Mouse (Mus musculus): ENCODE results near the gene Vangl1. TPM values are rescaled to one million over a fixed set of nuclear protein-coding genes. Genes with fewer than 3 reads are reported as not detected.
"Not testable (repeated sequence)": the region's sequence is repeated elsewhere in the genome, so short reads cannot be mapped to it uniquely, and the experiment has no call there.

Gene Vangl1
- total and polyA plus RNA-seq, 3 experiments: not detected

DNA sequence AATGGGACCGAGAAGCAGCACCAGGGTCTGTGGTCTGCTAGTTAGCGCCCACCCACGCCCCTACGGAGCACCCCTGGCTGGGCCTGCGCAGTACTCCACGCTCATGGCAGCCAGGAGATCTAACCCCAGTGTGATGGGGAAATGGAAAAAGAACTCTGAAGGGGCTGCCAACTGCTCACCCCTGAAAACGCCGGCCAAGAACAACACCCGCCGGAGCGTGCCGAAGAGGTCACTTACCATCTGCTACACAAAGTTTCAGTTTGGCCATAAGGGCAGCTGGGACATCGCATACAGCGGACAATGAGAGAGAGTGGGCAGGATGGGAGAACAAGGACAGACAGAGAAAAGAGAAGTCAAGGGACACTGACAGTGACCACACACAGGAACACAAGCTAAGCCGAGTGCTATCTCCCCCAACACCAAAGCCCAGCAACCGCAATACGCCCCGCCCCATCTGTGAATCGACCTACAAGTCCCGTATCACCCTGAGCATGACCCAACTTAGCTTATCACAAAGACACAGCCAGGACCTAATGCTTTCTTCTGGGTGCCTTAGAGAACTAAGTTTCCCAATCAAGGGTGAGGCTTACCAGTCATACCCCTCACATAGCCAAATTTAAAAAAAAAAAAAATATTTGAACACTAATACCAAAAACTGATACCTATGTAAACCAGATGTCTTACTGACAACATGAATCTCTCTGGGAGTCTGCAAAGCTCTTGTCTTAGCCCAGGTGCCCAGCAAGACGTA is 38.8 kb downstream of the Vangl1 start:
- Histone ChIP-seq H3K36me3 (replicated peaks in 1 of 2; ENCODE audit: control insufficient read depth in 1 of 2, insufficient read depth in 1 of 2, low read length in 1 of 2) (no peaks in the 10 kb centered on the region), H3K9me3 (replicated peaks; ENCODE audit: low read length) (no peaks in the 10 kb centered on the region), H3K27ac (ENCODE audit: insufficient read depth, low read depth) (no peak overlapping the region), H3K27me3 (replicated peaks) (no peaks in the 10 kb centered on the region), H3K9ac (ENCODE audit: insufficient read depth, low read depth) (no peak overlapping the region), H3K4me3 (replicated peaks in 1 of 3; ENCODE audit: low read depth in 2 of 3, low read length in 2 of 3, poor library complexity in 1 of 3) (no peak overlapping the region), H3K4me1 (ENCODE audit: control insufficient read depth in 1 of 2, insufficient read depth in 2 of 2) (peaks cover 0 to 3% of the 10 kb centered on the region in 2 experiments; a peak in 1 of 4 replicates), H3K4me2 (ENCODE audit: insufficient read depth, low read depth, poor library complexity, severe bottlenecking) (no peak overlapping the region), H3K79me2 (replicated peaks; ENCODE audit: control insufficient read depth, extremely low read depth, insufficient read depth, poor library complexity, severe bottlenecking) (no peaks in the 10 kb centered on the region)
- dilution Hi-C loops (cut with MboI; ENCODE audit: extremely low pct_ligation_motif_present, extremely low pct_unique_long_range_greater_than_20kb, low sequenced_read_pairs) (no loop called here), in situ Hi-C loops (cut with MboI; ENCODE audit: low pct_ligation_motif_present, low pct_unique_long_range_greater_than_20kb, low sequenced_read_pairs) (no loop called here)
- DNase-seq (ENCODE audit: extremely low read depth): no peak
- TF ChIP-seq BHLHE40 (IDR thresholded peaks at IDR 0.05; ENCODE audit: low read depth, low read length): no peak
- TF ChIP-seq JUN (IDR thresholded peaks at IDR 0.05; ENCODE audit: insufficient read depth, low read depth, low read length): no peak
- TF ChIP-seq ZNF384 (IDR thresholded peaks at IDR 0.05; ENCODE audit: low read depth, low read length): no peak
- no peak for TF ChIP-seq MAX (IDR thresholded peaks at IDR 0.05; ENCODE audit: low read length)

DNA sequence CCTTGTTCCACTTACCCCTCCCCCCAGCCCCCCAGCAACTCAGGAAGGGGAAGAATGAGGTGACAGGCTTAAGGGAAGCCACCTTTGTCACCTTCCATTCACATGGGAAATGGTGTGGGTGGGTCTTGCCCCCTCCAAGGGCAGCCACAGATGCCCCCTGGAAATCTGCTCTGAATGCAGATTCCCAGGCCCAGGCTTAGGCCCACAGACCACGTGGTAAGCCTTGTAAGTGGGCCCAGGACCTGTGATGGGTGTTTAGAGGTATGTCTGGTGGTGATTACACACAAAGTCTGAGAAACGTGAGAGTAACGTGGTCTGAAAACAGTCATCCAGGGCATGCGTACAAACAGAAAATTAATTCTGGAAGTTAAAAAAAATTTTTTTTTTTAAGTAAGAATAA is 39.6 kb downstream of the Vangl1 start:
- no peaks in the 10 kb centered on the region for H3K27me3 ChIP-seq (replicated peaks)
- in situ Hi-C loops (cut with MboI; ENCODE audit: low pct_ligation_motif_present, low pct_unique_long_range_greater_than_20kb, low sequenced_read_pairs): no loop called here
- H3K4me3 ChIP-seq (replicated peaks in 1 of 3; ENCODE audit: low read depth in 2 of 3, low read length in 2 of 3, poor library complexity in 1 of 3): no peak overlapping the region
- no peaks in the 10 kb centered on the region for H3K79me2 ChIP-seq (replicated peaks; ENCODE audit: control insufficient read depth, extremely low read depth, insufficient read depth, poor library complexity, severe bottlenecking)
- no peak for DNase-seq (ENCODE audit: extremely low read depth)
- no peak overlapping the region for H3K4me2 ChIP-seq (ENCODE audit: insufficient read depth, low read depth, poor library complexity, severe bottlenecking)
- H3K9ac ChIP-seq (ENCODE audit: insufficient read depth, low read depth): no peak overlapping the region
- no peaks in the 10 kb centered on the region for H3K9me3 ChIP-seq (replicated peaks; ENCODE audit: low read length)
- no peak overlapping the region for H3K27ac ChIP-seq (ENCODE audit: insufficient read depth, low read depth)
- dilution Hi-C loops (cut with MboI; ENCODE audit: extremely low pct_ligation_motif_present, extremely low pct_unique_long_range_greater_than_20kb, low sequenced_read_pairs): no loop called here
- H3K4me1 ChIP-seq (ENCODE audit: control insufficient read depth in 1 of 2, insufficient read depth in 2 of 2): peaks cover 0 to 3% of the 10 kb centered on the region in 2 experiments; a peak in 1 of 4 replicates
- TF ChIP-seq MXI1 (IDR thresholded peaks at IDR 0.05; ENCODE audit: low read depth, low read length): no peak
- no peak for TF ChIP-seq SMC3 (IDR thresholded peaks at IDR 0.05; ENCODE audit: low read depth, low read length)
- no peaks in the 10 kb centered on the region for H3K36me3 ChIP-seq (replicated peaks in 1 of 2; ENCODE audit: control insufficient read depth in 1 of 2, insufficient read depth in 1 of 2, low read length in 1 of 2)

DNA sequence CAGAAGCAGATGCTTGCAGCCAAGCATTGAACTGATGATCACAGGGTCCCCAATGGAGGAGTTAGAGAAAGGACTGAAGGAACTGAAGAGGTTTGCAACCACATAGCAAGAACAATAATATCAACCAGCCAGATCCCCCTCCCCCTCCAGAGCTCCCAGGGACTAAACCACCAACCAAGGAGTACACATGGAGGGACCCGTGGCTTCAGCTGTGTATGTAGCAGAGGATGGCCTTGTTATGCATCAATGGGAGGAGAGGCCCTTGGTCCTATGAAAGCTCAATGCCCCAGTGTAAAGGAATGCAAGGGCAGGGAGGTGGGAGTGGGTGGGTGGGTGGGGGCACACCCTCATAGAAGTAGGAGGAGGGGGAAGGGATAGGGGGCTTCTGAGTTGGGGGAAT is 40.6 kb downstream of the Vangl1 start:
- H3K27me3 ChIP-seq (replicated peaks); H3K36me3 ChIP-seq (replicated peaks in 1 of 2; ENCODE audit: control insufficient read depth in 1 of 2, insufficient read depth in 1 of 2, low read length in 1 of 2); H3K9ac ChIP-seq (ENCODE audit: insufficient read depth, low read depth); H3K4me1 ChIP-seq (ENCODE audit: control insufficient read depth in 1 of 2, insufficient read depth in 2 of 2); H3K9me3 ChIP-seq (replicated peaks; ENCODE audit: low read length); H3K4me3 ChIP-seq (replicated peaks in 1 of 3; ENCODE audit: low read depth in 2 of 3, low read length in 2 of 3, poor library complexity in 1 of 3); H3K27ac ChIP-seq (ENCODE audit: insufficient read depth, low read depth); H3K79me2 ChIP-seq (replicated peaks; ENCODE audit: control insufficient read depth, extremely low read depth, insufficient read depth, poor library complexity, severe bottlenecking); H3K4me2 ChIP-seq (ENCODE audit: insufficient read depth, low read depth, poor library complexity, severe bottlenecking); dilution Hi-C loops (cut with MboI; ENCODE audit: extremely low pct_ligation_motif_present, extremely low pct_unique_long_range_greater_than_20kb, low sequenced_read_pairs); DNase-seq (ENCODE audit: extremely low read depth); in situ Hi-C loops (cut with MboI; ENCODE audit: low pct_ligation_motif_present, low pct_unique_long_range_greater_than_20kb, low sequenced_read_pairs): not testable (repeated sequence)

Measured in CH12.LX (cell line).